Mouse (Mus musculus): Measurements from ENCODE around the gene Olfr291. TPM values are rescaled to one million over a fixed set of nuclear protein-coding genes. Genes with fewer than 3 reads are reported as not detected.

The Olfr291 gene
- total RNA-seq (2023): not detected

GRCm38 (mm10) chr7:84853253-84853652, at the start of gene Olfr291:
Gene Olfr291 (plus strand): TSS chr7:84853553.

Other genes starting within 250 kb of the Olfr291 start
- 1 to 10 TPM; 1.3 to 2.9 TPM for gene Fah, start 246.8 kb upstream of the Olfr291 start, total RNA-seq (2023)
- gene Zfand6, start 163.6 kb upstream of the Olfr291 start, total RNA-seq (2023): 100 to 1,000 TPM in 1 of 2 experiments, 10 to 100 TPM in 1; 98.9 to 115 TPM
- gene Vmn2r65, start 110.6 kb downstream of the Olfr291 start, total RNA-seq (2023): not detected
- not detected for gene Vmn2r66, start 158.7 kb downstream of the Olfr291 start, total RNA-seq (2023)

Data from monocyte, adult 59 days (primary cell).